Mouse (Mus musculus) intestine, postnatal 0 days (tissue): ENCODE results near the gene Cul7. TPM values are rescaled to one million over a fixed set of nuclear protein-coding genes. Genes with fewer than 3 reads are reported as not detected.

Experiments
- ATAC-seq: fragments of 200-750 bp; cut with Nextera tagmentation; 2 replicates; pipeline ENCODE4 v1.8.0; 2017; ENCODE audit warnings: mild to moderate bottlenecking, moderate TSS enrichment, moderate library complexity
- H3K27ac ChIP-seq: fragments of 300-500 bp; sonication (generic); 2 replicates; pipeline ENCODE4 v1.5.1; 2014; ENCODE audit warnings: mild to moderate bottlenecking, low read depth, low read length, moderate library complexity
- H3K27me3 ChIP-seq: fragments of 300-500 bp; sonication (generic); replicated peaks from 2 replicates; pipeline ENCODE4 v1.6.1; 2014; ENCODE audit warnings: low read length, mixed read lengths; ENCODE audit not compliant: control insufficient read depth, insufficient read depth
- H3K36me3 ChIP-seq: fragments of 300-500 bp; sonication (generic); 2 replicates; pipeline ENCODE4 v1.6.1; 2014; ENCODE audit warnings: mild to moderate bottlenecking, moderate library complexity; ENCODE audit not compliant: control insufficient read depth, insufficient read depth
- H3K4me1 ChIP-seq: fragments of 300-500 bp; sonication (generic); replicated peaks from 2 replicates; pipeline ENCODE4 v1.6.1; 2014; ENCODE audit warnings: antibody characterized with exemption, low read length, mixed read lengths; ENCODE audit not compliant: control insufficient read depth, insufficient read depth
- H3K4me2 ChIP-seq: fragments of 300-500 bp; sonication (generic); replicated peaks from 2 replicates; pipeline ENCODE4 v1.6.1; 2014; ENCODE audit warnings: low read depth, mild to moderate bottlenecking, moderate library complexity
- H3K4me3 ChIP-seq: fragments of 300-500 bp; sonication (generic); 2 replicates; pipeline ENCODE4 v1.5.1; 2014; ENCODE audit warnings: low read depth, low read length
- H3K9ac ChIP-seq: fragments of 300-500 bp; sonication (generic); 2 replicates; pipeline ENCODE4 v1.6.1; 2014; ENCODE audit warnings: mild to moderate bottlenecking, low read depth, low read length
- H3K9me3 ChIP-seq: fragments of 300-500 bp; sonication (generic); 2 replicates; pipeline ENCODE4 v1.6.1; 2016; ENCODE audit warnings: mixed run types; ENCODE audit not compliant: control insufficient read depth
- CTCF ChIP-seq: sonication (generic); IDR thresholded peaks from 2 replicates; pipeline ENCODE4 v1.5.1; 2016; ENCODE audit warnings: low read depth, mild to moderate bottlenecking, control low read depth, antibody characterized with exemption, moderate library complexity
- WGBS: fragments of 180-500 bp; shearing (Covaris S2); extraction: QIAGEN DNeasy Blood & Tissue Kit; methylation state at CpG from one replicate; pipeline ENCODE4 v1.1.7; 2014; 5-methylcytosine and 5-hydroxymethylcytosine counted together
- polyA plus RNA-seq: library from polyadenylated mRNA; unstranded; fragments of >200 nt; fragmentation: Nextera tagmentation; extraction: Ambion mirVana; gene quantifications from 2 replicates; pipeline ENCODE4 v1.2.1, GENCODE M21; 2015

The Cul7 gene
- polyA plus RNA-seq, 1 experiment from 2014 or later: 18.0 TPM

DNA sequence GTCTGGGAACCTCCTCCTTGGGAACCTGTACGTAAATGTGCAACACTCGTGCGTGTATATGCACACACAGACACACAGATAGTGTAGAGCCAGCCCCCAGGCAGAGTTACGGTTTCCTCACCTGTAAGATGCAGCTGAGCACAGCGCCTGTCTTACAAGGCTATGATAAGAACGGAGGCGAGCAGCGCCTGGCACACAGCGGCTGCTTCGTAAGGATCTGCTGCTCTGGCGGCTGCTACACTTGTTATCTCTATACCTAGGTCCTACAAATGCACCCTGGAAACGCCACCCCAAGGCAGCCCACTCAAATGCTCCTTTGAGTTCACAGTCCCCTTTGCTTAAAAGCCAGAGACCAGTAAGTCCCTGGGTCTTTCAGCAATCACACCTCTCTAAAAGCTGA lies 40.5 kb downstream of the Cul7 start:
- Histone ChIP-seq H3K4me2 (no peak overlapping the region), H3K9me3 (no peaks in the 10 kb centered on the region), H3K27me3 (no peaks in the 10 kb centered on the region), H3K9ac (no peak overlapping the region), H3K27ac (no peak overlapping the region), H3K4me1 (no peaks in the 10 kb centered on the region), H3K36me3 (peaks cover 42% of the 10 kb centered on the region), H3K4me3 (no peak overlapping the region)
- WGBS: 87% methylated on average over 12 of the region's 12 CpGs
- no peak for ATAC-seq
- TF ChIP-seq CTCF: no peak

GRCm38 (mm10) chr17:46691390-46691789 lies 41.3 kb downstream of the Cul7 start:
- TF ChIP-seq CTCF: no peak
- no peaks in the 10 kb centered on the region for H3K9me3 ChIP-seq
- no peak for ATAC-seq
- no peaks in the 10 kb centered on the region for H3K27me3 ChIP-seq
- H3K27ac ChIP-seq: no peak overlapping the region
- no peak overlapping the region for H3K4me3 ChIP-seq
- H3K9ac ChIP-seq: no peak overlapping the region
- H3K4me1 ChIP-seq: no peaks in the 10 kb centered on the region
- no peak overlapping the region for H3K4me2 ChIP-seq
- peaks cover 36% of the 10 kb centered on the region for H3K36me3 ChIP-seq
- 76% methylated on average over 2 of the region's 2 CpGs for WGBS

DNA sequence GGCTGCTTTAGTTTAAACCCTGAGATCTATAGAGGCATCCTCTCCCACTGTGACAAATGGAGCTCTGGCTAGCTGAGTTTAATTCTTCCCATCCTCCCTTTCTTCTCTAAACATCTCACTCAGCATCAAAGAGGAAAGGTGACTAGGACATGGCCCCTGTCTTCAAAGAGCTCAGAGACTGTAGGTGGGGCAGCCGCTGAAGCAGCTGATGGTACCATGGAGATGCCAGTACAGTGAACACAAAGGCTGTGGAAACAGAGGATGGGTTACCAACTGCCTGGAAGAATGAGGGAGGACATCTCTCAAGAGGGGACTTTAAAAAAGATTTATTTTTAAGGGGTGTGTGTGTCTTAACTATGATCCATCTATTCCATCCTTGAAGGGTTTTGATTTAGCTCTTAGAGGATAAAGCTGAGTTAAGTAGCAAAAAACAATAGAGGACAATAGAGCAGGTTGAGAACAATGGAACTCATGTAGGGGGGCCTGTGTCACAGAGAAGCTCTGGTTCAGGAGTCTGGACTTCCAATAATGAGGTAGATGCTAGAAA lies 44.5 kb downstream of the Cul7 start:
- no peak overlapping the region for H3K27ac ChIP-seq
- no peak for TF ChIP-seq CTCF
- H3K4me1 ChIP-seq: no peaks in the 10 kb centered on the region; the same call in 1 of the 2 replicates
- H3K9me3 ChIP-seq: no peaks in the 10 kb centered on the region
- H3K36me3 ChIP-seq: peaks cover 29% of the 10 kb centered on the region; the same call in 1 of the 2 replicates
- no peak for ATAC-seq
- H3K4me2 ChIP-seq: no peak overlapping the region
- no peaks in the 10 kb centered on the region for H3K27me3 ChIP-seq
- H3K9ac ChIP-seq: no peak overlapping the region
- WGBS: 79% methylated on average over 1 of the region's 1 CpGs
- no peak overlapping the region for H3K4me3 ChIP-seq

DNA sequence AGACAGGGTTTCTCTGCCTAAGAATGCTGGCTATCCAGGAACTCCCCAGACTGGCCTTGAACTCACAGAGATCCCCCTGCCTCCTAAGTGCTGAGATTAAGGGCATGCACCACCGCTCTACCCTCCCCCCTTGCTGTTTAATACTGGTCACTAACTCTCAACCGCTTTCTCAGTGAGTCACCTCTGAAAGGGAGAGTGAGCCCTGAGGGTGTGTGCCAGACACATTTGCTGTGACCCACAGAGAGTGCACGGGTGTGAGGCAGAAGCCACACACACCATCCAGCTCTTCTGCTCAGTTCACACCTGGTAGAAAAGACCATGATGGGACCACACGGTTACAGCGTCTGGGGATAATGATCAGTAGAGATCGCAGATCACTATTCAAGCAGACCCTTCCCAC lies 48.4 kb downstream of the Cul7 start:
- H3K9ac ChIP-seq: no peak overlapping the region
- no peak for TF ChIP-seq CTCF
- H3K4me1 ChIP-seq: peaks cover 2% of the 10 kb centered on the region; the same call in 1 of the 2 replicates
- H3K36me3 ChIP-seq: peaks cover 18% of the 10 kb centered on the region; the same call in 1 of the 2 replicates
- no peak for ATAC-seq
- H3K27ac ChIP-seq: no peak overlapping the region
- no peaks in the 10 kb centered on the region for H3K9me3 ChIP-seq
- no peak overlapping the region for H3K4me3 ChIP-seq
- 76% methylated on average over 6 of the region's 6 CpGs for WGBS
- H3K4me2 ChIP-seq: no peak overlapping the region
- no peaks in the 10 kb centered on the region for H3K27me3 ChIP-seq

GRCm38 (mm10) chr17:46699245-46699644 lies 49.1 kb downstream of the Cul7 start:
- peaks cover 11% of the 10 kb centered on the region; the same call in 1 of the 2 replicates for H3K36me3 ChIP-seq
- ATAC-seq: peak; percentile 60
- no peak for TF ChIP-seq CTCF
- no peak overlapping the region for H3K27ac ChIP-seq
- 0 out of 2 replicates have a peak overlapping the region, but pooled peaks have one; percentile 6 for H3K4me2 ChIP-seq
- no peak overlapping the region for H3K4me3 ChIP-seq
- 50% methylated on average over 5 of the region's 5 CpGs for WGBS
- H3K4me1 ChIP-seq: peaks cover 5% of the 10 kb centered on the region; the same call in 1 of the 2 replicates
- no peaks in the 10 kb centered on the region for H3K27me3 ChIP-seq
- no peaks in the 10 kb centered on the region for H3K9me3 ChIP-seq
- H3K9ac ChIP-seq: no peak overlapping the region

GRCm38 (mm10) chr17:46699912-46700311 lies 49.8 kb downstream of the Cul7 start:
- TF ChIP-seq CTCF: no peak
- Histone ChIP-seq H3K27ac (peak overlapping the region; percentile 28; the same call in 1 of the 2 replicates), H3K4me1 (peaks cover 5% of the 10 kb centered on the region; the same call in 1 of the 2 replicates), H3K36me3 (peaks cover 11% of the 10 kb centered on the region; the same call in 1 of the 2 replicates), H3K4me3 (no peak overlapping the region), H3K9ac (no peak overlapping the region), H3K4me2 (no peak overlapping the region), H3K9me3 (no peaks in the 10 kb centered on the region), H3K27me3 (no peaks in the 10 kb centered on the region)
- ATAC-seq: no peak
- WGBS: 76% methylated on average over 3 of the region's 3 CpGs
